Mouse (Mus musculus) heart, postnatal 0 days (tissue): ENCODE results near the gene Map4k5.

Experiments used
- CTCF ChIP-seq: IDR thresholded peaks from 2 replicates; pipeline ENCODE4 v1.5.1; 2016; ENCODE audit warnings: antibody characterized with exemption, control low read depth, low read depth
- EP300 ChIP-seq: IDR thresholded peaks from 2 replicates; pipeline ENCODE4 v1.6.1; 2016; ENCODE audit warnings: antibody characterized with exemption, low read depth

GRCm38 (mm10) chr12:69776607-69777340 is 116.2 kb downstream of the Map4k5 start:
- TF ChIP-seq CTCF = no peak
- no peak for TF ChIP-seq EP300
